Mouse (Mus musculus): ENCODE measurements around the gene Abcd2. TPM values are rescaled to one million over a fixed set of nuclear protein-coding genes. Genes with fewer than 3 reads are reported as not detected.

Abcd2 gene
- 0.62 TPM for polyA plus RNA-seq (2017; shearing (Covaris generic))

GRCm38 (mm10) chr15:91191412-91192222 lies at the start of gene Abcd2:
Gene Abcd2, minus strand, starts transcription at chr15:91191799.

DNA sequence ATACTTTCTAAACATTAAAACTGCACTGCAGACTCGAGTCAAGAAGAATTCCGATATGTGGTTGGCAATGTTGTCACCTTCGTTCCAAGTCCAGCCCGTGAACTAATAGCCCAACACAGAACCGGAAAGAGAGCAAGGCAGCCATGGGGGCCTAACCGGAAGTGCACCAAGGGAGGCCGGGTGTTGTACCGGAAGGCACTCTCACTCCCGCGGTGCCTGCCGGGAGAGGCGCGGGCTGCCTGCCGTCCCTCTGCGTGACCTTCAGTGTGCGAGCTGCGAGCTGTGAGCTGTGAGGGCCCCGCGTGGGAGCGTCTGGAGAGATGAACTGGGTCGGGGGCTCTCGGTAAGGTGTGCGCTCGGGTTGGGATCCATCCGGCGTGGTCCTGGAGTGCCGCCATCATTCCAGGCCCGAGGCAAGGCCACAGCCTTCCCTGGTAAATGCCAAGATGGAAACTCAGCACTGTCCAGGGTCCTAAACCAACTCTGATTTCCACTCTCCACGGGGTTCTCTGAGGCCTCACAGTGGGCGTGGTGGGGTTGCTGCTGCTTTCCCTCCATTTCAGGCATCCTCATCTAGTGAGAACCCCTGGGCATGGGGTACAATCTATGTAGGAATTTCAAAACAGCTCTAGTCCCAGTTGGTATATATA lies 7.8 kb upstream of the Abcd2 start, which contains the start of gene CN725425:
CN725425 (plus strand) TSS at position 239 of the 650 bp plus-strand sequence.

Other genes starting within 250 kb of the Abcd2 start
- gene Kif21a, start 141.9 kb downstream of the Abcd2 start, polyA plus RNA-seq (2017; shearing (Covaris generic)): 0.13 TPM
- not detected for gene CN725425, start 7.7 kb upstream of the Abcd2 start, polyA plus RNA-seq (2017; shearing (Covaris generic))